Mouse (Mus musculus) ovary, adult 2 months (tissue): ENCODE results near the gene Zfp593. TPM values are rescaled to one million over a fixed set of nuclear protein-coding genes. Genes with fewer than 3 reads are reported as not detected.

Experiments used
- polyA plus RNA-seq: library from polyadenylated mRNA; depleted of rRNA; stranded (reverse); fragments of >200 nt; gene quantifications from 2 replicates; pipeline ENCODE4 v1.2.3, GENCODE M21; 2012; rRNA removed

The Zfp593 gene
- polyA plus RNA-seq: 13.4 and 15.5 TPM in 2 replicates

GRCm38 (mm10) chr4:134245148-134245843 lies at the start of gene Zfp593:
Gene Zfp593 (minus strand): TSS chr4:134245592.

GRCm38 (mm10) chr4:134287575-134288025 lies 42.2 kb upstream of the Zfp593 start, which contains the start of gene Pdik1l:
Gene Pdik1l (minus strand): TSS chr4:134287895.

GRCm38 (mm10) chr4:134253722-134254324 lies 8.4 kb upstream of the Zfp593 start, which contains the start of gene Grrp1:
Gene Grrp1 (minus strand): TSS chr4:134254106.

GRCm38 (mm10) chr4:134246719-134247258 lies 1.4 kb upstream of the Zfp593 start, which contains the start of gene Gm30191:
Gene Gm30191 (plus strand): TSS chr4:134246935.

GRCm38 (mm10) chr4:134243516-134244250 lies 1.7 kb downstream of the Zfp593 start, which contains the start of gene E130218I03Rik:
Gene E130218I03Rik (plus strand): TSS chr4:134243662.

GRCm38 (mm10) chr4:134238279-134238651 lies 7.1 kb downstream of the Zfp593 start, which contains the start of gene Cnksr1:
Gene Cnksr1 (minus strand): TSS chr4:134238399.

DNA sequence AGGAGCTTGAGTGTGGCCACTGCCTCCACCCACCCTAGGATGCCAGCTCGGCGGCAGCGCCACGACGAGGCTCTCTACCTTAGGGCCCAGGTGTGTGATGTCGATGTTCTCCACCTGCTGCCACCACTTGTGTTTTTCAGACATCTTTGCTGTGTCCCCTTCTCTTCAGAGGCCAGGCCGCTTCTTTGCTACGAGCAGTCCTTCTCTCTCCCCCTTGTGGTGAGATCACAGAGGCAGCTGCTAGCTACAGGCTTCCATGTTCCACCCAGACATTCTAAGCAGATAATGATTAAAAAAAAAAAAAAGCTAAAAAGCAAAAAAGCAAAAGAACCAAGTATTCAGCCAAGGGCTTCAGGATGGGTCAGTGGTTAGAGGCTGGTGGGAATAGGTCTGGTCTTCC lies 18.2 kb downstream of the Zfp593 start, which contains the start of gene Catsper4:
TSS of gene Catsper4 (minus strand) at position 190 of the 400 bp plus-strand sequence.

GRCm38 (mm10) chr4:134202904-134203303 lies 42.5 kb downstream of the Zfp593 start, which contains the start of gene Gm7534:
Gene Gm7534 (minus strand): TSS chr4:134203004.

Other genes with a start within 250 kb of the Zfp593 start
- gene Dhdds, start 244.7 kb downstream of the Zfp593 start, polyA plus RNA-seq: 28.6 and 40.7 TPM in 2 replicates
- gene Lin28a, start 226.8 kb downstream of the Zfp593 start, polyA plus RNA-seq: 0.20 and 0.34 TPM in 2 replicates
- 0.34 and 0.41 TPM in 2 replicates for gene Zfp683, start 191.8 kb downstream of the Zfp593 start, polyA plus RNA-seq
- 3.2 and 3.6 TPM in 2 replicates for gene Crybg2, start 184.8 kb downstream of the Zfp593 start, polyA plus RNA-seq
- gene Cd52, start 150.5 kb downstream of the Zfp593 start, polyA plus RNA-seq: 11.7 and 21.3 TPM in 2 replicates
- gene Ubxn11, start 143.0 kb downstream of the Zfp593 start, polyA plus RNA-seq: 37.7 and 40.6 TPM in 2 replicates
- 482 and 666 TPM in 2 replicates for gene Sh3bgrl3, start 116.8 kb downstream of the Zfp593 start, polyA plus RNA-seq
- gene Cep85, start 58.5 kb downstream of the Zfp593 start, polyA plus RNA-seq: 34.2 and 37.7 TPM in 2 replicates
- gene Gm7534, start 42.6 kb downstream of the Zfp593 start, polyA plus RNA-seq: not detected in 2 replicates
- 0.25 TPM in 1 of 2 replicates, not detected in the other for gene Catsper4, start 18.2 kb downstream of the Zfp593 start, polyA plus RNA-seq
- 5.2 and 6.8 TPM in 2 replicates for gene Cnksr1, start 7.2 kb downstream of the Zfp593 start, polyA plus RNA-seq
- 0.16 and 0.17 TPM in 2 replicates for gene E130218I03Rik, start 1.9 kb downstream of the Zfp593 start, polyA plus RNA-seq
- 0.44 TPM in 1 of 2 replicates, not detected in the other for gene Gm30191, start 1.3 kb upstream of the Zfp593 start, polyA plus RNA-seq
- 56.5 and 60.9 TPM in 2 replicates for gene Grrp1, start 8.5 kb upstream of the Zfp593 start, polyA plus RNA-seq
- 2.3 and 3.9 TPM in 2 replicates for gene Pdik1l, start 42.3 kb upstream of the Zfp593 start, polyA plus RNA-seq
- gene Trim63, start 69.5 kb upstream of the Zfp593 start, polyA plus RNA-seq: 0.36 and 1.1 TPM in 2 replicates
- 10.6 and 10.8 TPM in 2 replicates for gene Slc30a2, start 97.6 kb upstream of the Zfp593 start, polyA plus RNA-seq
- gene Extl1, start 138.3 kb upstream of the Zfp593 start, polyA plus RNA-seq: 1.1 and 1.8 TPM in 2 replicates
- gene Pafah2, start 150.7 kb upstream of the Zfp593 start, polyA plus RNA-seq: 14.3 and 20.1 TPM in 2 replicates
- gene Stmn1, start 222.7 kb upstream of the Zfp593 start, polyA plus RNA-seq: 5.9 and 8.4 TPM in 2 replicates